Mouse (Mus musculus): ENCODE results near the gene 1700017B05Rik.

DNA sequence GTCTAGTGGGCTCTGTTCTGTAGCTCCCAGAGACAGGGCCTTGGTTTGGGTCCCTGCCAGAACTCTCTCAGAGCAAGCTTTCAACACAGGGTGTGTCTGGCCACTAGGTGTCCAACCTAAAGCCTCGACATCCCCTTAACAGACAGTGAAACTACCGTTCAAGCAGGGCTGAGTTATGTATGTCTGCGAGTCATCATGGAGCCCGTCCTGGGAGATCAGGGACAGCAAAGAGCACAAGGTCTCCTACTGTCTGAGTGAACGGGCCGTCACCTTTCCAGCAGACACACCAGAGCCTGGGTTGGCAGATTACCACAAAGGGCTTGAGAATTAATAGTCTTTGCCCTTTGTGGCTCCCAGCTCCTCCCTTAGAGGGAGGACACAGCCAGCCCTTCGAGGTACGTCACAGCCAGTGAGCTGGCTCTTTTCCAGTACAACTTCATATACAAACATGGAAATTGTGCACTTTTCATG is 15.2 kb downstream of the 1700017B05Rik start:
- no peak for TF ChIP-seq EP300 (IDR thresholded peaks at IDR 0.05; ENCODE audit: low read depth)
- peak; percentile 39 for TF ChIP-seq CTCF (IDR thresholded peaks at IDR 0.05; ENCODE audit: low read depth)
